Mouse (Mus musculus) retina, adult 2 months (tissue): ENCODE results near the gene Gm5938.

ENCODE experiments used
- DNase-seq: peaks from one replicate; pipeline ENCODE4 v3.0.0-alpha.2; 2012; ENCODE audit warnings: low read depth, low spot score

The Gm5938 gene

GRCm38 (mm10) chrX:78125167-78125566 is at the start of gene Gm5938:
Gm5938 (plus strand) TSS chrX:78125467.
- DNase-seq, result no peak

- no peak for DNase-seq
Measured at GRCm38 (mm10) chrX:78091274-78091673, 34.0 kb upstream of the Gm5938 start, which contains the start of gene Obp1a. Obp1a (minus strand) TSS chrX:78091374.
